Mouse (Mus musculus) forebrain, embryonic 14.5 days (tissue): ENCODE measurements around the gene Morc3. TPM values are rescaled to one million over a fixed set of nuclear protein-coding genes. Genes with fewer than 3 reads are reported as not detected.
A peak's percentile ranks its signal among the peaks of the same experiment; 100 is the strongest.

Source experiments
- ATAC-seq: fragments of 200-750 bp; cut with Nextera tagmentation; 2 replicates; pipeline ENCODE4 v1.8.0; 2017; ENCODE audit warnings: mild to moderate bottlenecking, moderate library complexity
- DNase-seq: peaks from one replicate; pipeline ENCODE4 v3.0.0-alpha.2; 2015; ENCODE audit warnings: low spot score
- H3K27ac ChIP-seq: fragments of 300-500 bp; sonication (generic); 2 replicates; pipeline ENCODE4 v1.5.1; 2014; ENCODE audit warnings: low read depth, mild to moderate bottlenecking, control low read depth, low read length, moderate library complexity
- H3K27me3 ChIP-seq: fragments of 300-500 bp; sonication (generic); replicated peaks from 2 replicates; pipeline ENCODE4 v1.6.1; 2014; ENCODE audit warnings: low read length, control low read depth, mixed read lengths; ENCODE audit not compliant: control insufficient read depth, insufficient read depth
- H3K36me3 ChIP-seq: fragments of 300-500 bp; sonication (generic); 2 replicates; pipeline ENCODE4 v1.6.1; 2014; ENCODE audit warnings: low read length, control low read depth; ENCODE audit not compliant: control insufficient read depth, insufficient read depth
- H3K4me1 ChIP-seq: fragments of 300-500 bp; sonication (generic); 2 replicates; pipeline ENCODE4 v1.6.1; 2014; ENCODE audit warnings: antibody characterized with exemption, low read length, control low read depth; ENCODE audit not compliant: control insufficient read depth, insufficient read depth
- H3K4me2 ChIP-seq: fragments of 300-500 bp; sonication (generic); 2 replicates; pipeline ENCODE4 v1.6.1; 2014; ENCODE audit warnings: mild to moderate bottlenecking, control low read depth, low read length
- H3K4me3 ChIP-seq: fragments of 300-500 bp; sonication (generic); 2 replicates; pipeline ENCODE4 v1.5.1; 2014; ENCODE audit warnings: low read depth, low read length, control low read depth
- H3K9ac ChIP-seq: fragments of 300-500 bp; sonication (generic); 2 replicates; pipeline ENCODE4 v1.6.1; 2014; ENCODE audit warnings: mild to moderate bottlenecking, low read length, control low read depth, moderate library complexity
- H3K9me3 ChIP-seq: fragments of 300-500 bp; sonication (generic); replicated peaks from 2 replicates; pipeline ENCODE4 v1.6.1; 2016; ENCODE audit warnings: low read length, control low read depth, mixed read lengths; ENCODE audit not compliant: control insufficient read depth
- WGBS: fragments of 180-500 bp; shearing (Covaris S2); extraction: QIAGEN DNeasy Blood & Tissue Kit; methylation state at CpG from one replicate; pipeline ENCODE4 v1.1.7; 2014; 5-methylcytosine and 5-hydroxymethylcytosine counted together
- polyA plus RNA-seq: library from polyadenylated mRNA; unstranded; fragments of >200 nt; fragmentation: Nextera tagmentation; extraction: Ambion mirVana; gene quantifications from 2 replicates; pipeline ENCODE4 v1.2.1, GENCODE M21; 2014

Gene Morc3
- polyA plus RNA-seq = 32.1 and 36.1 TPM in 2 replicates

GRCm38 (mm10) chr16:93831627-93832395 lies at the start of gene Morc3:
Morc3 (plus strand) TSS chr16:93832121.
- 13% methylated on average over 54 of the region's 55 CpGs for WGBS
- Histone ChIP-seq H3K4me3 (peak within 1 kb of the TSS; percentile 99), H3K27me3 (no peaks in the 10 kb centered on the region), H3K9me3 (no peaks in the 10 kb centered on the region), H3K4me2 (peak within 1 kb of the TSS; percentile 68), H3K9ac (peak within 1 kb of the TSS; percentile 97), H3K36me3 (no peaks in the 10 kb centered on the region), H3K27ac (peak within 1 kb of the TSS; percentile 96), H3K4me1 (peaks cover 11% of the 10 kb centered on the region; the same call in 1 of the 2 replicates)
- peak; percentile 98 for ATAC-seq
- peak; percentile 100 for DNase-seq

GRCm38 (mm10) chr16:93784175-93784574 lies 47.7 kb upstream of the Morc3 start:
- Histone ChIP-seq H3K27ac (no peak overlapping the region), H3K4me2 (no peak overlapping the region), H3K27me3 (no peaks in the 10 kb centered on the region), H3K9ac (no peak overlapping the region), H3K36me3 (peaks cover 27% of the 10 kb centered on the region), H3K4me3 (no peak overlapping the region), H3K9me3 (no peaks in the 10 kb centered on the region), H3K4me1 (no peaks in the 10 kb centered on the region)
- no peak for DNase-seq
- ATAC-seq = no peak
- WGBS = 89% methylated on average over 7 of the region's 7 CpGs

DNA sequence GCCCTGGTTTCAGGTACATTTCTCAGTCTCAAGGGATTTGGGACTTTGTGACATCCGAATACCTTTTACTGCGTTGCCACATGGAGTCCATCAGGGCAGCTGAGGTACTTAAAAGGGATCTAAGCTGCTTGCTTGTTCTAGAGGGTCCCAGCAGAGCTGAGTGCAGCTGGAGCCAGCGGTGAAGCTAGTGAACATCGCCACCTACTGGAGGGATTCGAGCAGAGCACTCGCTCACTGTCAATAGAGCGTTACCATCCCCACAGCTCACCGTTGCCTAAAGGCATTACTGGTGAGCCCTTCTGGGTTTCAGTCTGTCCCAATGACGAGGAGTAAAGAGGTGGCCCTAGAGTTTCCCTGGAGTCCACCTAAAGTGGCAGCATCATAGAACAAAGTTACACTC lies 46.1 kb upstream of the Morc3 start:
- no peak overlapping the region for H3K9ac ChIP-seq
- DNase-seq (peak; percentile 85), ATAC-seq (peak; percentile 93)
- peaks cover 21% of the 10 kb centered on the region for H3K36me3 ChIP-seq
- no peaks in the 10 kb centered on the region for H3K9me3 ChIP-seq
- no peak overlapping the region for H3K4me3 ChIP-seq
- H3K4me1 ChIP-seq = no peaks in the 10 kb centered on the region
- H3K27me3 ChIP-seq = no peaks in the 10 kb centered on the region
- no peak overlapping the region for H3K27ac ChIP-seq
- 3% methylated on average over 9 of the region's 9 CpGs for WGBS
- H3K4me2 ChIP-seq = no peak overlapping the region

DNA sequence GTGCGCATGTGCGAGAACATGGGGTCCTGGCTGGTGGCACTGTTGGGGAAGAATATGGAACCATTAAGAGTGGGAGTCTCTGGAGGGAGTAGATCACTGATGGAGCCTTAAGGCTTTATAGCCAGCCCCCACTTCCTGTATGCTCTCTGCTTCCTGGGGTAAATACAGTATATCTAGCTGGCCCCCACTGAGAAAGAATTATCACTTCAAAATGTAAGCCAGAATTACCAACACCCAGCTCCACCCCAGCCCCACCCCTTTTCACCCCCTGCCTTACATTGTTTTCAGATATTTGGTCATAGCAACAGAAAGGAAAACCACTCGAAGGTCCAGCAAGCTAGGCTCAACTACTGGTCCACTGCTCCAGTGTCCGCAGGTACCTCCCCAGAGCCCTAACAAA lies 43.5 kb upstream of the Morc3 start:
- no peaks in the 10 kb centered on the region for H3K27me3 ChIP-seq
- DNase-seq (no peak), ATAC-seq (no peak)
- H3K9me3 ChIP-seq = no peaks in the 10 kb centered on the region
- no peak overlapping the region for H3K27ac ChIP-seq
- no peaks in the 10 kb centered on the region for H3K4me1 ChIP-seq
- H3K9ac ChIP-seq = no peak overlapping the region
- H3K36me3 ChIP-seq = peaks cover 18% of the 10 kb centered on the region
- no peak overlapping the region for H3K4me2 ChIP-seq
- no peak overlapping the region for H3K4me3 ChIP-seq
- WGBS = 86% methylated on average over 4 of the region's 4 CpGs

GRCm38 (mm10) chr16:93788881-93789280 lies 43.0 kb upstream of the Morc3 start:
- ATAC-seq (no peak), DNase-seq (no peak)
- H3K27me3 ChIP-seq = no peaks in the 10 kb centered on the region
- no peaks in the 10 kb centered on the region for H3K4me1 ChIP-seq
- peaks cover 16% of the 10 kb centered on the region for H3K36me3 ChIP-seq
- no peaks in the 10 kb centered on the region for H3K9me3 ChIP-seq
- no peak overlapping the region for H3K4me2 ChIP-seq
- H3K9ac ChIP-seq = no peak overlapping the region
- H3K27ac ChIP-seq = no peak overlapping the region
- no peak overlapping the region for H3K4me3 ChIP-seq
- 92% methylated on average over 8 of the region's 8 CpGs for WGBS

DNA sequence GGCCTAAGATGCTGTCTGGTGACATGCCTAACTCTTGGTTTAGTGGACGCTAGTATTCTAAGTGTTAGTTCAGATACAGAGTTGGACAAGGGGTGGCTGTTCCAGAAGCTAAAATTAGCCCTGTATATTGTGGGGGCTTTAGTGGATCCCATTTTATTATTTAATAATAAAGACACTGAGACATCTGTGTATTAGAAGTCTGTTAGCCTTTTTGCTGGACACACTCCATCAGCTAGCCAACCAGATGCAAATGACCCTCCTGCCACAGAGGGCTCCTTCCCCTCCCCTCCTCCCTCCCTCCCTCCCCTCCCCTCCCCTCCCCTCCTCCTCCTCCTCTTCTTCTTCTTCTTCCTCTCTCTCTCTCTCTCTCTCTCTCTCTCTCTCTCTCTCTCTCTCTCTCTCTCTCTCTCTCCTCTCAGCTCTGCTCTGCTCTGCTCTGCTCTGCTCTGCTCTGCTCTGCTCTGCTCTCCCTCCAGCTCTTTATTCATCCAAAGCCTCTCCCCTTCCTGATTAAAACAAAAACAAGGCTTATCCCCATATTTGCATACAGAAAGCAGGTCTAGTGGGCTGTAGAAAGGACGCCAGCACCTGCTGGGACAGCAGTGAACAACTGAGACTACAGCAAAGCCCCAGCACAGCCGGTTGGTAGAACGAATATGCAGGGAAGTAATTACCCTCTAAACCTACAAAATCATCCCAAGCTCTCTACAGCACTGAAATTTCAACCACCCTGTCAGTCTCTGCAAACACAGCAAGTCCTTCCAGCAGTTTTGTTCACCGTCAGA lies 41.8 kb upstream of the Morc3 start:
- Histone ChIP-seq H3K4me3 (no peak overlapping the region), H3K9me3 (no peaks in the 10 kb centered on the region), H3K4me2 (no peak overlapping the region), H3K27ac (no peak overlapping the region), H3K9ac (no peak overlapping the region), H3K4me1 (no peaks in the 10 kb centered on the region), H3K36me3 (peaks cover 10% of the 10 kb centered on the region; the same call in 1 of the 2 replicates), H3K27me3 (no peaks in the 10 kb centered on the region)
- no peak for ATAC-seq
- no peak for DNase-seq
- WGBS = 21% methylated on average over 5 of the region's 5 CpGs

DNA sequence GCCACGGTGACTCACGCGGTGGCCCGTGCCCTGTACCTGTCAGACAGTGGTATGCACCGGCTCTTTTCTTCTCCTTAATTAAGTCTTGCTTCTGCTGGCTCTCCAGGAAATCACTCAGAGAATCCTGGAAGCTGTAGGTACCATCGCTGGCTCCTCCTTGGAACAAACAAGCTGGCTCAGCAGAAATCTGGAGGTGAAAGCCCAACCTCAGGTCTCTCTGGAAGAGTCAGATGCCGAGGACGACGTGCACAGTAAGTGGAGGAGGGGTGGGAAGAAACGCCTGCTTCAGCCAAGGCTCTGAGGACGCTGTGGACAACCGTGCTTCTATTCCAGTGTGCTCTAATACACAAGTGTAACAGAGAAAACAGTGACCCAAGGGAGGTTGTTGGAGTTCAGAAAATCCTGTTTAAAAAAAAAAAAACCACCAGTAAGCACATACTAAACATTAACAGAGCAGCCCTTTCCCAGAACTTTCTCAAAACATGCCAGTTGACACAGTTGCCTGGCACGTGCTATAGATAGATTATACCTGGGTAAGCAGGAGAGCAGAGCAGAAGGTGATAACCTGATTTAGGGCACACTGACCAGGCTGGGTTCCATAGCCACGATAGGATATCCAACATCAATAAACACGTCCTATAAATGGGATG lies 38.8 kb upstream of the Morc3 start:
- 81% methylated on average over 15 of the region's 15 CpGs for WGBS
- H3K27me3 ChIP-seq = no peaks in the 10 kb centered on the region
- H3K9me3 ChIP-seq = no peaks in the 10 kb centered on the region
- H3K27ac ChIP-seq = no peak overlapping the region
- H3K4me3 ChIP-seq = no peak overlapping the region
- H3K4me2 ChIP-seq = no peak overlapping the region
- DNase-seq (no peak), ATAC-seq (no peak)
- no peak overlapping the region for H3K9ac ChIP-seq
- no peaks in the 10 kb centered on the region for H3K4me1 ChIP-seq
- H3K36me3 ChIP-seq = peaks cover 10% of the 10 kb centered on the region; the same call in 1 of the 2 replicates

GRCm38 (mm10) chr16:93794845-93795244 lies 37.1 kb upstream of the Morc3 start:
- Histone ChIP-seq H3K4me1 (no peaks in the 10 kb centered on the region), H3K4me2 (no peak overlapping the region), H3K9ac (no peak overlapping the region), H3K4me3 (no peak overlapping the region), H3K27ac (no peak overlapping the region), H3K36me3 (peaks cover 13% of the 10 kb centered on the region; the same call in 1 of the 2 replicates), H3K27me3 (no peaks in the 10 kb centered on the region), H3K9me3 (no peaks in the 10 kb centered on the region)
- ATAC-seq (no peak), DNase-seq (no peak)
- WGBS = 67% methylated on average over 5 of the region's 5 CpGs
